14 mouse cellular contexts compared by ENCODE assay signal in the genomic region with DNA sequence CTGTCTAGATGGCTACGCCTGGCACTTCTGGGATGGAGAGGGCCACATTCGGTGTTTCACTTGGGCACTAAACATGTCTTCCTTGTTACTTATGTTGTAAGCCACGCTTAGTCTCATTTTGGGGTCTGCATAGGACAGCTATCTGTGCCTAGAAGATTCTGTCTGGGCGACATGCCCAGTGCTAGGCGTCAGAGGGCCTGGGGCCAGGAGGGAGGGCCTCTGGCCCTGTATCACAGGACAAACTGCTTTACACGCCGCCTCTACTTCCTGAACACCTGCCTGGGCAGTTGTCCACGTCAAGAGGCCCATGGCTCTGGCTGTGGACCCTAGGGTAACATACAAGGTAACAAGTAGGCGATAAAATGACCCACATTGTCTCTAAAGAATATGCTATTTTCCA. TPM values are rescaled to one million over a fixed set of nuclear protein-coding genes. Genes with fewer than 3 reads are reported as not detected.
DNase-seq lines count a peak whose midpoint lies in the region; ATAC-seq and TF ChIP-seq lines count a peak whose summit lies in the region.
"Had no signal": no experiment of that assay in that cellular context is flagged by ENCODE, and none has a peak within 500 bp of the region (broad histone marks: within the 10 kb centered on the region; RNA-seq: fewer than 3 reads in every experiment).

No protein-coding gene starts in this region.

- H3K36me3 ChIP-seq in heart, adult 2 months (ENCODE audit: control insufficient read depth, insufficient read depth, low read length): no peaks in the 10 kb centered on the region
- H3K36me3 ChIP-seq in midbrain, postnatal 0 days (ENCODE audit: insufficient read depth, low read length): no peaks in the 10 kb centered on the region
- H3K36me3 ChIP-seq in midbrain, embryonic 14.5 days (ENCODE audit: control insufficient read depth, insufficient read depth, low read length): no peaks in the 10 kb centered on the region
- H3K36me3 ChIP-seq in lung, postnatal 0 days (ENCODE audit: insufficient read depth, low read length): no peaks in the 10 kb centered on the region; the same call in 1 of the 2 replicates
- no peaks in the 10 kb centered on the region; the same call in 1 of the 2 replicates for H3K36me3 ChIP-seq in forebrain, embryonic 11.5 days (ENCODE audit: control insufficient read depth, insufficient read depth, low read length)
- no peaks in the 10 kb centered on the region for H3K36me3 ChIP-seq in hindbrain, embryonic 11.5 days (ENCODE audit: control insufficient read depth, insufficient read depth, low read length)
- H3K36me3 ChIP-seq: forebrain, embryonic 12.5 days; liver, embryonic 15.5 days; midbrain, embryonic 12.5 days had no signal

- intact Hi-C loops in heart, adult 2 months (cut with DNase I): no loop called here
- intact Hi-C loops in heart, postnatal 25 days (cut with DNase I): no loop called here

- H3K79me2 ChIP-seq in heart, adult 2 months (replicated peaks; ENCODE audit: control insufficient read depth, insufficient read depth, low read length): no peaks in the 10 kb centered on the region

- 27% methylated on average over 9 of the region's 9 CpGs for WGBS in heart, adult 2 months
- WGBS in midbrain, postnatal 0 days: 72% methylated on average over 9 of the region's 9 CpGs
- 86% methylated on average over 9 of the region's 9 CpGs for WGBS in midbrain, embryonic 14.5 days
- WGBS in lung, postnatal 0 days: 35% methylated on average over 9 of the region's 9 CpGs
- 87% methylated on average over 9 of the region's 9 CpGs for WGBS in forebrain, embryonic 11.5 days
- WGBS in hindbrain, embryonic 11.5 days: 85% methylated on average over 9 of the region's 9 CpGs

- no peak overlapping the region for H3K4me3 ChIP-seq in heart, adult 2 months
- no peak overlapping the region for H3K4me3 ChIP-seq in midbrain, postnatal 0 days (ENCODE audit: low read depth, low read length)
- H3K4me3 ChIP-seq in midbrain, embryonic 14.5 days (replicated peaks; ENCODE audit: low read depth, low read length): no peak overlapping the region
- no peak overlapping the region for H3K4me3 ChIP-seq in lung, postnatal 0 days (ENCODE audit: low read depth, low read length)
- no peak overlapping the region for H3K4me3 ChIP-seq in forebrain, embryonic 11.5 days (ENCODE audit: low read depth, low read length)
- H3K4me3 ChIP-seq in hindbrain, embryonic 11.5 days (ENCODE audit: low read depth, low read length): no peak overlapping the region
- H3K4me3 ChIP-seq: embryonic facial prominence, embryonic 13.5 days; forebrain, embryonic 12.5 days; liver, embryonic 15.5 days; midbrain, embryonic 12.5 days had no signal

- H3K9ac ChIP-seq in heart, adult 2 months (ENCODE audit: low read depth, low read length): no peak overlapping the region
- H3K9ac ChIP-seq in midbrain, postnatal 0 days (replicated peaks; ENCODE audit: low read length, poor library complexity, severe bottlenecking): no peak overlapping the region
- no peak overlapping the region for H3K9ac ChIP-seq in midbrain, embryonic 14.5 days (replicated peaks; ENCODE audit: low read length)
- H3K9ac ChIP-seq in lung, postnatal 0 days (replicated peaks; ENCODE audit: low read depth): no peak overlapping the region
- no peak overlapping the region for H3K9ac ChIP-seq in forebrain, embryonic 11.5 days (ENCODE audit: low read length)
- H3K9ac ChIP-seq in hindbrain, embryonic 11.5 days (ENCODE audit: low read depth, low read length): no peak overlapping the region
- H3K9ac ChIP-seq: embryonic facial prominence, embryonic 13.5 days; forebrain, embryonic 12.5 days; liver, embryonic 15.5 days; midbrain, embryonic 12.5 days had no signal

- TF ChIP-seq CTCF in heart, adult 2 months (IDR thresholded peaks at IDR 0.05): no peak
- no peak for TF ChIP-seq CTCF in midbrain, postnatal 0 days (IDR thresholded peaks at IDR 0.05)
- TF ChIP-seq CTCF in lung, postnatal 0 days (IDR thresholded peaks at IDR 0.05): no peak

- no peaks in the 10 kb centered on the region for H3K9me3 ChIP-seq in midbrain, postnatal 0 days (ENCODE audit: low read length)
- H3K9me3 ChIP-seq in midbrain, embryonic 14.5 days (ENCODE audit: control insufficient read depth, low read length): no peaks in the 10 kb centered on the region
- H3K9me3 ChIP-seq in lung, postnatal 0 days (ENCODE audit: low read length): no peaks in the 10 kb centered on the region
- H3K9me3 ChIP-seq in forebrain, embryonic 11.5 days (ENCODE audit: control insufficient read depth, low read length): no peaks in the 10 kb centered on the region
- no peaks in the 10 kb centered on the region for H3K9me3 ChIP-seq in hindbrain, embryonic 11.5 days (ENCODE audit: control insufficient read depth, low read length)
- H3K9me3 ChIP-seq: embryonic facial prominence, embryonic 13.5 days; forebrain, embryonic 12.5 days; liver, embryonic 15.5 days; midbrain, embryonic 12.5 days had no signal

- H3K4me2 ChIP-seq in midbrain, postnatal 0 days (ENCODE audit: low read depth, low read length, poor library complexity, severe bottlenecking): no peak overlapping the region
- no peak overlapping the region for H3K4me2 ChIP-seq in midbrain, embryonic 14.5 days (ENCODE audit: low read length)
- H3K4me2 ChIP-seq in lung, postnatal 0 days (replicated peaks; ENCODE audit: low read depth, low read length): no peak overlapping the region
- H3K4me2 ChIP-seq in forebrain, embryonic 11.5 days (ENCODE audit: low read depth, low read length, severe bottlenecking): no peak overlapping the region
- H3K4me2 ChIP-seq in hindbrain, embryonic 11.5 days (replicated peaks; ENCODE audit: low read depth, low read length): no peak overlapping the region
- H3K4me2 ChIP-seq: embryonic facial prominence, embryonic 13.5 days; forebrain, embryonic 12.5 days; liver, embryonic 15.5 days; midbrain, embryonic 12.5 days had no signal

- ATAC-seq in midbrain, postnatal 0 days (ENCODE audit: low FRiP score): no peak
- ATAC-seq in midbrain, embryonic 14.5 days (ENCODE audit: low FRiP score, low TSS enrichment): no peak
- ATAC-seq in lung, postnatal 0 days: peak; percentile 56
- ATAC-seq in forebrain, embryonic 11.5 days (replicated peaks; ENCODE audit: low FRiP score): no peak
- ATAC-seq in hindbrain, embryonic 11.5 days (ENCODE audit: low FRiP score): no peak

- TF ChIP-seq EP300 in heart, adult 2 months (IDR thresholded peaks at IDR 0.05; ENCODE audit: insufficient read depth, low read depth, low read length): no peak
- TF ChIP-seq EP300 in lung, postnatal 0 days (IDR thresholded peaks at IDR 0.05): no peak

- H3K4me1 ChIP-seq in heart, adult 2 months (ENCODE audit: control insufficient read depth, insufficient read depth, low read length): peaks cover 12% of the 10 kb centered on the region
- peaks cover 4% of the 10 kb centered on the region; the same call in 1 of the 2 replicates for H3K4me1 ChIP-seq in midbrain, postnatal 0 days (ENCODE audit: insufficient read depth, low read length)
- H3K4me1 ChIP-seq in midbrain, embryonic 14.5 days (ENCODE audit: control insufficient read depth, insufficient read depth, low read length): peaks cover 20% of the 10 kb centered on the region
- no peaks in the 10 kb centered on the region; the same call in 1 of the 2 replicates for H3K4me1 ChIP-seq in lung, postnatal 0 days (ENCODE audit: insufficient read depth, low read depth, low read length)
- peaks cover 3% of the 10 kb centered on the region for H3K4me1 ChIP-seq in forebrain, embryonic 11.5 days (replicated peaks; ENCODE audit: control insufficient read depth, insufficient read depth, low read length)
- 0 out of 2 replicates have a peak, but pooled peaks cover 5% of the 10 kb centered on the region for H3K4me1 ChIP-seq in hindbrain, embryonic 11.5 days (replicated peaks; ENCODE audit: control insufficient read depth, insufficient read depth, low read length)
- H3K4me1 ChIP-seq: liver, embryonic 15.5 days had no signal

- no peak for TF ChIP-seq POLR2A in heart, adult 2 months (IDR thresholded peaks at IDR 0.05; ENCODE audit: insufficient read depth, low read depth, low read length)

- H3K27ac ChIP-seq in heart, adult 2 months: no peak overlapping the region
- H3K27ac ChIP-seq in midbrain, postnatal 0 days (ENCODE audit: low read depth, low read length): no peak overlapping the region
- H3K27ac ChIP-seq in midbrain, embryonic 14.5 days (replicated peaks; ENCODE audit: low read depth, low read length): no peak overlapping the region
- H3K27ac ChIP-seq in lung, postnatal 0 days (ENCODE audit: low read length): peak overlapping the region; percentile 35; the same call in 1 of the 2 replicates
- H3K27ac ChIP-seq in forebrain, embryonic 11.5 days (ENCODE audit: low read depth, low read length): no peak overlapping the region
- H3K27ac ChIP-seq in hindbrain, embryonic 11.5 days (ENCODE audit: low read depth, low read length): no peak overlapping the region
- H3K27ac ChIP-seq: embryonic facial prominence, embryonic 13.5 days; forebrain, embryonic 12.5 days; liver, embryonic 15.5 days; midbrain, embryonic 12.5 days had no signal

- no peaks in the 10 kb centered on the region for H3K27me3 ChIP-seq in heart, adult 2 months (ENCODE audit: control insufficient read depth, insufficient read depth, low read length)
- no peaks in the 10 kb centered on the region for H3K27me3 ChIP-seq in midbrain, postnatal 0 days (ENCODE audit: insufficient read depth, low read length)
- H3K27me3 ChIP-seq in midbrain, embryonic 14.5 days (ENCODE audit: control insufficient read depth, insufficient read depth, low read length): no peaks in the 10 kb centered on the region
- no peaks in the 10 kb centered on the region for H3K27me3 ChIP-seq in lung, postnatal 0 days (replicated peaks; ENCODE audit: insufficient read depth, low read length)
- no peaks in the 10 kb centered on the region for H3K27me3 ChIP-seq in forebrain, embryonic 11.5 days (ENCODE audit: control insufficient read depth, insufficient read depth, low read length)
- H3K27me3 ChIP-seq in hindbrain, embryonic 11.5 days (ENCODE audit: control insufficient read depth, insufficient read depth, low read length): no peaks in the 10 kb centered on the region
- H3K27me3 ChIP-seq: embryonic facial prominence, embryonic 13.5 days; forebrain, embryonic 12.5 days; liver, embryonic 15.5 days; midbrain, embryonic 12.5 days had no signal

- DNase-seq in heart, adult 2 months: peak; percentile 58 to 69
- DNase-seq in heart, postnatal 25 days (ENCODE audit: low spot score): no peak
- DNase-seq in midbrain, postnatal 0 days (ENCODE audit: low spot score): peak; percentile 58
- no peak for DNase-seq in midbrain, embryonic 14.5 days
- DNase-seq in lung, postnatal 0 days (ENCODE audit: low spot score): peak; percentile 65
- no peak for DNase-seq in kidney, adult 8-10 months
- no peak for DNase-seq in forebrain, embryonic 11.5 days (ENCODE audit: low spot score)
- DNase-seq in hindbrain, embryonic 11.5 days (ENCODE audit: low spot score): no peak
- DNase-seq: thymus, postnatal 14 days had no signal

RNA-seq across cellular contexts. Expression of gene Gper1, which starts 5.0 kb away (rescaled TPM):
- total RNA-seq in heart, adult 2 months (2021): 1 to 10 TPM; 1.4 to 1.5 TPM
- polyA plus RNA-seq in heart, adult 2 months (2012; rRNA removed): 2.0 and 4.9 TPM in 2 replicates
- 1 to 10 TPM; 1.3 to 2.1 TPM for total RNA-seq in heart, postnatal 25 days (2021)
- total RNA-seq in midbrain, postnatal 0 days (2014; rRNA removed): 5.8 and 8.9 TPM in 2 replicates
- 5.8 and 7.1 TPM in 2 replicates for polyA plus RNA-seq in midbrain, postnatal 0 days (2015; fragmentation: Nextera tagmentation; extraction: Ambion mirVana)
- 9.2 and 9.6 TPM in 2 replicates for polyA plus RNA-seq in midbrain, embryonic 14.5 days (2014; fragmentation: Nextera tagmentation; extraction: Ambion mirVana)
- 7.1 and 7.2 TPM in 2 replicates for polyA plus RNA-seq in lung, postnatal 0 days (2015; fragmentation: Nextera tagmentation; extraction: Ambion mirVana)
- 1.7 and 1.9 TPM in 2 replicates for polyA plus RNA-seq in forebrain, embryonic 11.5 days (2014; fragmentation: Nextera tagmentation; extraction: Ambion mirVana)
- polyA plus RNA-seq in hindbrain, embryonic 11.5 days (2014; fragmentation: Nextera tagmentation; extraction: Ambion mirVana): 2.0 and 2.4 TPM in 2 replicates
- total RNA-seq: common myeloid progenitor, adult 5-6 weeks had no signal

RNA-seq across cellular contexts. Expression of gene C130050O18Rik, which starts 22.9 kb away (rescaled TPM):
- 1 to 10 TPM in 1 of 2 experiments, under 1 TPM in 1; 0.68 to 1.1 TPM for total RNA-seq in heart, adult 2 months (2021)
- 0.98 and 1.1 TPM in 2 replicates for polyA plus RNA-seq in heart, adult 2 months (2012; rRNA removed)
- total RNA-seq in heart, postnatal 25 days (2021): under 1 TPM; 0.70 to 0.78 TPM
- total RNA-seq in midbrain, postnatal 0 days (2014; rRNA removed): 0.19 TPM in 1 of 2 replicates, not detected in the other
- 0.17 TPM in 1 of 2 replicates, not detected in the other for polyA plus RNA-seq in midbrain, postnatal 0 days (2015; fragmentation: Nextera tagmentation; extraction: Ambion mirVana)
- 0.29 and 0.58 TPM in 2 replicates for polyA plus RNA-seq in midbrain, embryonic 14.5 days (2014; fragmentation: Nextera tagmentation; extraction: Ambion mirVana)
- polyA plus RNA-seq in lung, postnatal 0 days (2015; fragmentation: Nextera tagmentation; extraction: Ambion mirVana): 2.2 and 3.3 TPM in 2 replicates
- polyA plus RNA-seq in forebrain, embryonic 11.5 days (2014; fragmentation: Nextera tagmentation; extraction: Ambion mirVana): 0.17 and 0.23 TPM in 2 replicates
- 0.11 and 0.32 TPM in 2 replicates for polyA plus RNA-seq in hindbrain, embryonic 11.5 days (2014; fragmentation: Nextera tagmentation; extraction: Ambion mirVana)

RNA-seq across cellular contexts. Expression of gene 3110082I17Rik, which starts 32.3 kb away (rescaled TPM):
- total RNA-seq in heart, adult 2 months (2021): 1 to 10 TPM; 4.9 to 5.6 TPM
- 5.4 and 5.7 TPM in 2 replicates for polyA plus RNA-seq in heart, adult 2 months (2012; rRNA removed)
- total RNA-seq in heart, postnatal 25 days (2021): 1 to 10 TPM; 5.0 to 5.3 TPM
- 4.3 and 7.9 TPM in 2 replicates for total RNA-seq in midbrain, postnatal 0 days (2014; rRNA removed)
- polyA plus RNA-seq in midbrain, postnatal 0 days (2015; fragmentation: Nextera tagmentation; extraction: Ambion mirVana): 14.9 and 15.1 TPM in 2 replicates
- 10.8 and 12.8 TPM in 2 replicates for polyA plus RNA-seq in midbrain, embryonic 14.5 days (2014; fragmentation: Nextera tagmentation; extraction: Ambion mirVana)
- polyA plus RNA-seq in lung, postnatal 0 days (2015; fragmentation: Nextera tagmentation; extraction: Ambion mirVana): 16.1 and 17.5 TPM in 2 replicates
- 38.5 and 47.5 TPM in 2 replicates for polyA plus RNA-seq in forebrain, embryonic 11.5 days (2014; fragmentation: Nextera tagmentation; extraction: Ambion mirVana)
- 29.2 and 31.2 TPM in 2 replicates for polyA plus RNA-seq in hindbrain, embryonic 11.5 days (2014; fragmentation: Nextera tagmentation; extraction: Ambion mirVana)

RNA-seq across cellular contexts. Expression of gene Gpr146, which starts 50.5 kb away (rescaled TPM):
- 10 to 100 TPM; 42.9 to 56.6 TPM for total RNA-seq in heart, adult 2 months (2021)
- 62.4 and 77.0 TPM in 2 replicates for polyA plus RNA-seq in heart, adult 2 months (2012; rRNA removed)
- total RNA-seq in heart, postnatal 25 days (2021): 10 to 100 TPM; 35.3 to 58.5 TPM
- total RNA-seq in midbrain, postnatal 0 days (2014; rRNA removed): 4.1 and 5.6 TPM in 2 replicates
- polyA plus RNA-seq in midbrain, postnatal 0 days (2015; fragmentation: Nextera tagmentation; extraction: Ambion mirVana): 3.0 and 3.9 TPM in 2 replicates
- 1.2 and 1.8 TPM in 2 replicates for polyA plus RNA-seq in midbrain, embryonic 14.5 days (2014; fragmentation: Nextera tagmentation; extraction: Ambion mirVana)
- 22.7 and 28.1 TPM in 2 replicates for polyA plus RNA-seq in lung, postnatal 0 days (2015; fragmentation: Nextera tagmentation; extraction: Ambion mirVana)
- polyA plus RNA-seq in forebrain, embryonic 11.5 days (2014; fragmentation: Nextera tagmentation; extraction: Ambion mirVana): 1.8 and 1.9 TPM in 2 replicates
- polyA plus RNA-seq in hindbrain, embryonic 11.5 days (2014; fragmentation: Nextera tagmentation; extraction: Ambion mirVana): 1.8 TPM in 2 replicates

RNA-seq across cellular contexts. Expression of gene Zfand2a, which starts 56.4 kb away (rescaled TPM):
- 10 to 100 TPM; 14.0 to 16.7 TPM for total RNA-seq in heart, adult 2 months (2021)
- polyA plus RNA-seq in heart, adult 2 months (2012; rRNA removed): 12.0 and 17.6 TPM in 2 replicates
- total RNA-seq in heart, postnatal 25 days (2021): 10 to 100 TPM; 15.1 to 16.5 TPM
- total RNA-seq in midbrain, postnatal 0 days (2014; rRNA removed): 56.5 and 60.6 TPM in 2 replicates
- polyA plus RNA-seq in midbrain, postnatal 0 days (2015; fragmentation: Nextera tagmentation; extraction: Ambion mirVana): 30.4 and 35.0 TPM in 2 replicates
- polyA plus RNA-seq in midbrain, embryonic 14.5 days (2014; fragmentation: Nextera tagmentation; extraction: Ambion mirVana): 14.0 and 14.1 TPM in 2 replicates
- polyA plus RNA-seq in lung, postnatal 0 days (2015; fragmentation: Nextera tagmentation; extraction: Ambion mirVana): 4.8 and 5.1 TPM in 2 replicates
- polyA plus RNA-seq in forebrain, embryonic 11.5 days (2014; fragmentation: Nextera tagmentation; extraction: Ambion mirVana): 6.4 and 7.9 TPM in 2 replicates
- polyA plus RNA-seq in hindbrain, embryonic 11.5 days (2014; fragmentation: Nextera tagmentation; extraction: Ambion mirVana): 6.7 and 8.4 TPM in 2 replicates

Comparison
In these comparisons a context has a peak if more than half of its experiments do, and no peak if none do; other contexts are left out.
1. DNase-seq: peak in heart, adult 2 months (2 of 2), midbrain, postnatal 0 days (single experiment) and lung, postnatal 0 days (single experiment); none in heart, postnatal 25 days (single experiment), midbrain, embryonic 14.5 days (single experiment), kidney, adult 8-10 months (0 of 2), forebrain, embryonic 11.5 days (single experiment) and hindbrain, embryonic 11.5 days (single experiment).